Mouse (Mus musculus) forebrain, embryonic 10.5 days (tissue): ENCODE measurements around the gene Abhd6. TPM values are rescaled to one million over a fixed set of nuclear protein-coding genes. Genes with fewer than 3 reads are reported as not detected.

Experiments
- DNase-seq: peaks from one replicate; pipeline ENCODE4 v3.0.0-alpha.2; 2017; ENCODE audit warnings: low spot score; ENCODE audit errors: extremely low spot score
- H3K27ac ChIP-seq: fragments of 300-500 bp; sonication (generic); 2 replicates; pipeline ENCODE4 v1.5.1; 2016; ENCODE audit warnings: mild to moderate bottlenecking
- H3K27me3 ChIP-seq: fragments of 300-500 bp; sonication (generic); 2 replicates; pipeline ENCODE4 v1.6.1; 2016; ENCODE audit warnings: mild to moderate bottlenecking; ENCODE audit not compliant: poor library complexity, severe bottlenecking
- H3K36me3 ChIP-seq: fragments of 300-500 bp; sonication (generic); replicated peaks from 2 replicates; pipeline ENCODE4 v1.6.1; 2016; ENCODE audit warnings: mild to moderate bottlenecking, moderate library complexity
- H3K4me1 ChIP-seq: fragments of 300-500 bp; sonication (generic); 2 replicates; pipeline ENCODE4 v1.6.1; 2016
- H3K4me3 ChIP-seq: fragments of 300-500 bp; sonication (generic); 2 replicates; pipeline ENCODE4 v1.5.1; 2016; ENCODE audit warnings: mild to moderate bottlenecking, moderate library complexity
- H3K9me3 ChIP-seq: fragments of 300-500 bp; sonication (generic); 2 replicates; pipeline ENCODE4 v1.6.1; 2016; ENCODE audit warnings: mild to moderate bottlenecking, moderate library complexity
- WGBS: fragments of 180-500 bp; shearing (Covaris S2); methylation state at CpG from one replicate; pipeline ENCODE4 v1.1.7; 2016; 5-methylcytosine and 5-hydroxymethylcytosine counted together
- polyA plus RNA-seq: library from polyadenylated mRNA; unstranded; fragments of >200 nt; fragmentation: Nextera tagmentation; extraction: Ambion mirVana; gene quantifications from 2 replicates; pipeline ENCODE4 v1.2.1, GENCODE M21; 2016

Abhd6 gene
- polyA plus RNA-seq, 1 experiment from 2014 or later, result 18.6 TPM

- H3K27me3 ChIP-seq, result no peaks in the 10 kb centered on the region
- peak; percentile 94 for DNase-seq
- H3K27ac ChIP-seq, result peak within 1 kb of the TSS; percentile 84
- H3K4me3 ChIP-seq, result peak within 1 kb of the TSS; percentile 90
- H3K9me3 ChIP-seq, result no peaks in the 10 kb centered on the region
- H3K4me1 ChIP-seq, result peaks cover 27% of the 10 kb centered on the region
- no peaks in the 10 kb centered on the region for H3K36me3 ChIP-seq
- under 1% methylated on average over 83 of the region's 89 CpGs for WGBS
Observed at GRCm38 (mm10) chr14:8097978-8098686, 95.4 kb downstream of the Abhd6 start, which contains the start of gene Pxk. Gene Pxk (plus strand): TSS chr14:8098211.

GRCm38 (mm10) chr14:8098687-8098995 lies 95.9 kb downstream of the Abhd6 start:
- H3K27ac ChIP-seq, result peak overlapping the region; percentile 84
- DNase-seq, result no peak
- WGBS, result 2% methylated on average over 5 of the region's 5 CpGs

GRCm38 (mm10) chr14:8099561-8100021 lies 96.9 kb downstream of the Abhd6 start:
- peak overlapping the region; percentile 90; the same call in 1 of the 2 replicates for H3K4me3 ChIP-seq
- no peaks in the 10 kb centered on the region for H3K36me3 ChIP-seq
- DNase-seq, result no peak
- 75% methylated on average over 10 of the region's 10 CpGs for WGBS
- H3K9me3 ChIP-seq, result no peaks in the 10 kb centered on the region
- peaks cover 21% of the 10 kb centered on the region for H3K4me1 ChIP-seq
- no peaks in the 10 kb centered on the region for H3K27me3 ChIP-seq
- H3K27ac ChIP-seq, result no peak overlapping the region

More at GRCm38 (mm10) chr14:8098687-8098995, 95.9 kb downstream of the Abhd6 start:
- Histone ChIP-seq H3K36me3 (no peaks in the 10 kb centered on the region), H3K4me3 (peak overlapping the region; percentile 90), H3K27me3 (no peaks in the 10 kb centered on the region), H3K4me1 (peaks cover 23% of the 10 kb centered on the region), H3K9me3 (no peaks in the 10 kb centered on the region)

GRCm38 (mm10) chr14:8101886-8102285 lies 99.2 kb downstream of the Abhd6 start:
- Histone ChIP-seq H3K36me3 (no peaks in the 10 kb centered on the region), H3K27me3 (no peaks in the 10 kb centered on the region), H3K27ac (no peak overlapping the region), H3K4me3 (no peak overlapping the region), H3K9me3 (no peaks in the 10 kb centered on the region), H3K4me1 (peaks cover 21% of the 10 kb centered on the region)
- WGBS, result 89% methylated on average over 8 of the region's 8 CpGs
- DNase-seq, result no peak

- H3K4me3 ChIP-seq, result no peak overlapping the region
- peaks cover 19% of the 10 kb centered on the region for H3K4me1 ChIP-seq
- H3K9me3 ChIP-seq, result no peaks in the 10 kb centered on the region
- H3K36me3 ChIP-seq, result no peaks in the 10 kb centered on the region
- H3K27me3 ChIP-seq, result no peaks in the 10 kb centered on the region
- WGBS, result 89% methylated on average over 12 of the region's 12 CpGs
- DNase-seq, result no peak
- H3K27ac ChIP-seq, result no peak overlapping the region
Observed at GRCm38 (mm10) chr14:8102676-8103075, 100.0 kb downstream of the Abhd6 start.

Other genes with a start within 250 kb of the Abhd6 start
- not detected in 2 replicates for gene Gm26661, start 211.3 kb upstream of the Abhd6 start, polyA plus RNA-seq
- 22.9 and 24.2 TPM in 2 replicates for gene Flnb, start 184.9 kb upstream of the Abhd6 start, polyA plus RNA-seq
- 0.22 and 0.32 TPM in 2 replicates for gene Gm45521, start 45.6 kb upstream of the Abhd6 start, polyA plus RNA-seq
- not detected in 2 replicates for gene Dnase1l3, start 8.3 kb upstream of the Abhd6 start, polyA plus RNA-seq
- 61.0 and 61.5 TPM in 2 replicates for gene Rpp14, start 77.5 kb downstream of the Abhd6 start, polyA plus RNA-seq
- gene Pxk, start 95.3 kb downstream of the Abhd6 start, polyA plus RNA-seq, result 15.5 and 17.0 TPM in 2 replicates
- 205 and 209 TPM in 2 replicates for gene Pdhb, start 170.1 kb downstream of the Abhd6 start, polyA plus RNA-seq
- gene Kctd6, start 211.2 kb downstream of the Abhd6 start, polyA plus RNA-seq, result 2.8 and 3.1 TPM in 2 replicates